Mouse (Mus musculus) frontal cortex, adult 2 months (tissue): ENCODE data around the gene Gabbr1. TPM values are rescaled to one million over a fixed set of nuclear protein-coding genes. Genes with fewer than 3 reads are reported as not detected.

Source experiments
- DNase-seq, 2 experiments: peaks; one replicate each; pipeline ENCODE4 v3.0.0; 2022; ENCODE audit warnings: low spot score in 1 of 2; ENCODE audit errors: extremely low spot score in 1 of 2
- polyA plus RNA-seq: library from polyadenylated mRNA; depleted of rRNA; stranded (reverse); fragments of >200 nt; gene quantifications from 2 replicates; pipeline ENCODE4 v1.2.3, GENCODE M21; 2012; rRNA removed

Gabbr1 gene
- 430 and 435 TPM in 2 replicates for polyA plus RNA-seq

DNA sequence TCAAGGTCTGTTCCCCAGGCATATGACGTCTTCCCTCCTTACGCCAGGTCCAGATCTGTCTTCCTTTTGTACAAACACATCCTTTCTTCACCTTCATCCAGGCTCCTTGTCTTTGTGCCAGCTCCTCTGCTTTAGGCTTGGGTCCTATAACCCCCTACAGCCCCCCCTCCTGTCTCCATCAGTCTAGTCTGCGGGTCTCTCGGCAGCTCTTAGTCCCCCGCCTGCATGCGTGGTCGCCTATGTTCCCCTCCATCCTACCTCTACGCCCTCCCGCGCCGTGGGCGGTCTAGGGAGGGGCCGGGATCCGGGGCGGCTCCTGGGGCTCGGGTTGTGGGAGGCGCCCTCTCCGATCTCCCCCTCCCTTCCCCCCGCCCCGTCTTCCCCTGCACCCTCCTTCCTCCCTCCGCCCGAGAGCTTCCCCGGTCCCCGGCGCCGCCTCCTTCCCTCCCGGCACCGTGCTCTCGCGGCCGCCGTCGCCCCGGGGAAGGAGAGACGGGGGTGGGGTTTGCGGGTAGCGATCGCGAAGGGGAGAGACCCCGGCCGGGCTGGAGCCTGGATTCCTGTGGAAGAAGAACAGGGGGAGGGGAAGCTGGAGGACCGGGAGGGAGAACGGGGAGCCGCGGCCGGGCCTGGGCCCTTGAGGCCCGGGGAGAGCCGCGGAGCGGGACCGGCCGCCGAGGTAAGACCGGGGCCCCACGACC lies at the start of gene Gabbr1:
Gene Gabbr1, plus strand, starts transcription at position 356 of the 701 bp plus-strand sequence.
- DNase-seq: peak in 1 of 2 experiments; percentile 83

DNA sequence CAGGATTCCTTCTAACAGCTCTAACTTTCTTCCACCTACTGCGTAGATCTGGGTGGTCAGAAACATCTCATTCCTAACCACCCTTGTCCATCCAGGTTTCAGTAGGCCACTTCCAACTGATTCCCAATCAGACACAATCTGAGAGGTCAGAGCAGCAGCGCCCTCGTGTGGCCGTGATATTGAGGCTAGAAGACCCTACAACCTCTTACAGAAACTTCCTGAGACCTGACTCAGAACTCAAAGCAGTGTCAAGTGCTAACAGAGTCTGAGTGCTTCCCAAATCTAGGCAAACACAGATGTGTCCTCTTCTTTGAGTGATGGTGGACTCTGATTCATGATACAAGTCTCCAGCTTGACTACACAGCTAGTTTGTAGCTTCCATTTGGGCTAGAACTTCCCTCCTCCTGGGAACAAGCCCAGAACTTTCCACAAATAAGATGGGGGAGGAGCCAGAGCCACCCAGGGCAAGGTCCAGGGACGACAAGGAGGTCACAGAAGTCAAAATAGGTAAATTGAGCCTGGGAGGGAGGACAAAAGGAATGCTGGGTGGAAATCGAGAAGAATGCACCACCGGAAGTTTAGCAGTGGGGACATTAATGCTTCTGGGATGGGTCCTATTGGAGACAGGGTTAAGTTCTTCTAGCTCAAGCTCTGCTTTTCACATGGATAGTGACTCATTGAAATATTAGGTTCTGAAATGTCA lies 48.6 kb upstream of the Gabbr1 start:
- DNase-seq: peak in 1 of 2 experiments; percentile 91

DNA sequence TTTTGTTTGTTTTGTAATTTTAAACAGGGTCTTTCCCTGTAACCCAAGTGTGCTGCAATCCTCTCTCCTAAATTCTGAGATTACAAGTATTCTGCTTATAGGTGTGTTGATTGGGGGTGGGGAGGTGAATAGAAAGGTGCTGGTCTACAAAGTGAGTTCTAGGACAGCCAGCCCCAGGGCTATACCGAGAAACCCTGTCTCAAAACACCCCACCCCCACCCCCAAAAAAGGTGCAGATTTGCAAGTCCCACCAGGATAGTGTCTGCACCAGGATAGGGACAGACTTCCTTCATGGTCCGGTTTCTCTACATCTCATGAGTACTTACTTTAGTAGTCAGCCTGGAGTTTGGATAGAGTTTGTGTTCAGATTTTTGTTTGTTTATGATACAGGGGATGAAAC lies 47.3 kb upstream of the Gabbr1 start:
- no peak for DNase-seq

DNA sequence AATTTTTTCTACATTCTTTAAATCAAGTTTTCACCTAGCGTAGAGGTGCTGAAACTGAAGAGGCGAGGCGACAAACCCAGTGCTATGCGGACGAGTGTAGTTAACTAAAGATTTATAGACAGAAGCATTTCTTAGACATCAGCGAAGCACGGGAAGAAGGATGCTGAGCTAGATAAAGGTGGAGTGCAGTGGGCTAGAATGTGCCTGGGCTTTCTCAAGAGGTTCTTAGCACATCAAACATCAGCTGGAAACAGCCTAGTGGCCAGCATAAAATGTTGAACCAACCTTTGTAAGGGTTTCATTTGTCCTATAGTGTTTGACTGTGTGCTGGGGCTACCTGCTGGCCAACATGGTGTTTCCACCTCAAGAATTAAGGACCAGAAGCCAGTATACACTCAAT lies 44.9 kb upstream of the Gabbr1 start, which contains the start of gene Zfp57:
Gene Zfp57, plus strand, starts transcription at position 301 of the 400 bp plus-strand sequence.
- no peak for DNase-seq

DNA sequence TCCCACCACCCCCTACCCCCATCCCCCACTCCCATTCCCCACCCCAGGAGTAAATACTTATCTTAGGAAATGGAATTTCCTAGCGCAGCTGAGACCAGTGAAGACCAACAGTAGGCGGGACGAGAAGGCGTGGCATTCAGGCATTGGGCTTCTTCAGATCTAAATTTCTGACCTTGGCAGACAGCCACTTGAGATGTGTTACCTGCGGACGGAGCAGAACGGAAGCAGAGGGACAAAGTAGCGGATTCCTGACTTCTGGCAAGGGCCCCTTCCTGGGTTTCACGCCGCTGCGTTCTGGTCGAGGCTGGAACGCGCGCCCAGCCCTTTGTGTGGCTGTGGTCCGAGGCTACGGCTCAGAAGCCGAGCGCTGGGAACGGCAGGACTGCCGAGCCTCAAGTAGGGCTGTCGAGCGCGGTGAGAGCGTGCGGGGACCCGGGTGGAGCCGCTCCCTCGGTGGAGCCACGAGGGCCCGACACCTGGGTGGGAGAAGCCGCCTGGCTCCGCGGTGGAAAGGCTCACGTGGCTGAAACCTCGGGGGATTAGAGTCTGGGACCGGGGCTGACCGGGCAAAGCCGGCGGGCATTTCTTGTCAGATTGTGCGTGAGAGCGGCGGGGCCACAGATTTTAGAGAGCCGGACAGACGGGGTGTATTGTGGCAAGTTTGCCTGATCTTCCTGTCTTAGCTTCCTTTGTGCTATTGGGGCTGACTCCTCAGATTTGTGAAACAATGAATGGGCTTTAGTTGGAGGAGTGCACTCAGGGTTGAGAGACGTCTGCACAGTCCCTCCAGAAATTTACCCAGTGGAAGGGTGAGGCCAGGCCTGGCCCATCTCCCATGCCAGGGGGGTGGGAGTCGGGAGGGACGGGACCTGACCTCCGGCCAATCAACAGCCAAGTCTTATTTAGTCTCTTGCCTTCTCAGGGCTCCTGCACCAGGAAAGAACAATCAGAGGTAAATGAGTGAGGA lies 43.1 kb upstream of the Gabbr1 start:
- peak in 1 of 2 experiments; percentile 35 for DNase-seq

DNA sequence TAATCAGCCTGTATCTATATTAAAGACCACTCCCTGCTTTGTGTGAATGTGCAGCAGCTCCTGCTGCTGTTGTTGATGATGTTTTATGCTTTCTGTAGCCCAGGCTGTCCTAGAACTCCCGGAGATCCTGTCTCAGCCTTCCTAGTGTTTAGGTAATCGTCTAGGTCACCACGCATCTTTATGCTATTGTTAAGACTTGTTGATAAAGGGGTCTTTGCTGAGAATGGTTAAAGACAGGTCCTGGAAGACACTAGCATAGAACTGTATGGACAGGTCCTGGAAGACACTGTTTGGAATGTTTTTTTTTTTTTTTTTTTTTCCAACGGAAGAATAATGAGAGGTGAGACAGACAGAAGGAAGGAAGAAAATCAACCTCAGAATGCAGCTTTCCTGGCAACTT lies 42.4 kb upstream of the Gabbr1 start:
- DNase-seq: no peak

DNA sequence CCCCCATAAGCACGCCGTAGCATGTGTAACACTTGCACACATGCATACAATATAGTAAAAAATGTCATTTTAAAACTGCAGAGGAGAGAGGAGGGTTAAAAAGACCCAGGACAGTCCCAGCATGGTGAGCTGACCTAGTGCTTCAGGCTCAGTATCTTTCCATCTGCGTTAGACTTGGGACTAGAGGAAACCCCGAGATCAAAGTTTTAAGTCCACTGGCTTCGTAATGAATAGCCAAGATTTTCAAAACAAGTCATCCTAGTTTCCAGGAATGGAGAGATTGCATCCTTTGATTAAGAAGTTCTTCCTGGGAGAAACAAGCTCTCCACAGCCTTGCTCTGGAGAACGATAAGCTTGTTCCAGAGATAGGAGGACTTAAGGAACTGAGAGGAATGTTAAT lies 37.6 kb upstream of the Gabbr1 start:
- no peak for DNase-seq

DNA sequence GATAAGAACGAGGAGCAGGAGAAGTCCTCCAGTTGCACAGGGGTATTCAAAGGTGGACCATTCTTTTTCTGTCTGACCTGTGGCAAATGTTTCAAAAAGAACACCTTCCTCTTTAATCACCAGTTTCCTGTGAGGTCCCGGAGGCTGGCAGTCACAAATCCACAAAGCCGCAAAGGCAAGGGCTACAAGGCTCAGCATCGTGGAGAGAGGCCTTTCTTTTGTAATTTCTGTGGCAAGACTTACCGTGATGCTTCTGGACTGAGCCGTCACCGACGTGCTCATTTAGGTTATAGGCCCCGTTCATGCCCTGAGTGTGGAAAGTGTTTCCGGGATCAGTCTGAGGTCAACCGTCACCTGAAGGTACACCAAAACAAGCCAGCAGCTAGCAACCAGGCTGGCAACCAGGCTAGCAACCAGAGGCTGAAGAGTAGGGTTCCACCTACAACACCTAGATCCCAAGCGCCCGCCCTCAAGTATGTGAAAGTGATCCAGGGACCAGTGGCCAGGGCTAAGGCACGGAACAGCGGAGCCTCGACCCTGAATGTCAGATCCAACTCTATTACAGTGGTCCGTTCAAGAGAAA lies 36.2 kb upstream of the Gabbr1 start:
- DNase-seq: no peak

DNA sequence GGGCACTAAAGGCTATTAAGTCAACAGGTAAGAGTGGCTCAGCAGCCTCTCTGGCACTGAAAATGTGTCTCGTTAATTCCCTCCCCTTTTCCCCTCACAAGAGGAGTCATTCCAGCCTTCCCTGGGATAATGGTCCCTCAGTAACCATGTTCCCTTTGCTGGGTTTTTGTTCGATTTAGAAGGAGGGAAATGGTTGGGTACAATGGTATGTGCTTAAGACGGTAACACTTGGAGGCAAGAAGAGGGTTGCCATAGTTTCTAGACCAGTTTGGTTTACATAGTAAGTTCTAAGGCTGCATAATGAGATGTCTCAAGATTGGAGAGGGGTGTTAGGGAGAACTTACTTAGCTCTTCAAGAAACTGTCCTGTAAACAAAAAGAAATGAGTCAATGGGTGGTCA lies 34.0 kb upstream of the Gabbr1 start:
- no peak for DNase-seq

DNA sequence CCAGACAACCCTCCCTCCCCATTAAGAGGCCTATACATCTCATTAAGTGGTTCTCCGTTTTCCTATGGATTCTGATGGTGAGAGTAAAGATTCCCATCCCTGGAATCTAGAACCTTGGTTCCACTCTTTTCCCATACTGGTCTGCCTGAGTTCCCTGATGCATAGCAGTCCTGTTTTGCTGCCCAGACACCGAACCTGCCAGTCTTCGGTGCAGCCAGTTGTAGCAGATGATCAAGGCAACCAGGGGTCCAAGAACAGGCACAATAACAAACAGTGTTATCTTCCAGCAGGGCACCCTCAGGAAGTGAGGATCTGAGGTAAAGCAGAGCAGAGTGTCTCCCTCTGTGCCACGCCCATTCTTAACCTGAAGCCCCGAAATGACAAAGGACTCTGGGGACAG lies 33.6 kb upstream of the Gabbr1 start:
- DNase-seq: no peak

DNA sequence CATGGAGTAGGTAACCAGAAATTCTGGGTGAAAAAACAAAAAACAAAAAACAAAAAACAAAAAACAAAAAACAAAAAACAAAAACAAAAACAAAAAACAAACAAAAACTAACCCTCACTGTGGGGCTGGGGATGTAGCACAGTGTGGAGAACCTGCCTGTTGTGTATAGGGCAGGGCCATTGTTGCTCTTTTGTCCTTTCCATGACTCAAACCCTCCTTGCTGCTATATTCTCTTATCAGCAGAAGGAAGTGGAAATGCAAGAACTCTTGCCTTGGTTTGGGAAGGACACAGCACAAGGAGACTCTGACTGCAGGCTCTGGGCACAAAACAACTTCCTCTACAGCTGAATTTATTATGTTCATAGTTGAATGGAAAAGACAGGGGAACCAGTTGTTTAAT lies 29.4 kb upstream of the Gabbr1 start:
- DNase-seq: no peak

DNA sequence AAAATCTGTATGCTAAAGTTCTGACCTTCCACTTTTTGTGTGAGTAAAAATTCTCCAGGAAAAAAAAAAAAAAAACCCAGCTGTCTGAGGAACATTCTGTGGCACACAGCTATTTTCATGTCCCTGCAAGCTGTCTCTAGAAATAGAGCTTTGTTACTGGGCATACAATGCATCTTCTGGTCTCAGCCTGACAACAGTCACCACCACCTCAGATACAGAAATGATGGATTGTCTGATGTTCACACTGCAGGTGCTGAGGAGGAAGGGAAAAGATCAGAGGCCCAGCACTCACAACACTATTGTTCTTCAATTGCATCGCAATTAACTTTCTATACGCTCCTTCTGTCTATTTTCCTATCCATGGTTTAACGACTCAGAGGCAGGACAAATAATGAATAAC lies 27.4 kb upstream of the Gabbr1 start:
- peak in 1 of 2 experiments; percentile 42 for DNase-seq

DNA sequence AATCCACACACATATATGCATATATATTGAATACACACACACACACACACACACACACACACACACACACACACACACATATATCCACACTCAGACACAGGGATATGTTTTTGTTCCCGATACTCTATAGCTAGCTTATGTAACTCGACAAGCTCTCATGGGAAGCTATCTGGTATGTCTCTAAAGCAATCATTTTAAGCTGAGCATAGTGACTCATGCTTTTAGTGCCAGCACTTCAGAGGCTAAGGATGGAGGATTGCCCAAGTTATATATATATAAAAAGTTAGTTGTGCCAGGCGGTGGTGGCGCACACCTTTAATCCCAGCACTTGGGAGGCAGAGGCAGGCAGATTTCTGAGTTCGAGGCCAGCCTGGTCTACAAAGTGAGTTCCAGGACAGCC lies 26.5 kb upstream of the Gabbr1 start:
- DNase-seq: peak; percentile 29 to 51

DNA sequence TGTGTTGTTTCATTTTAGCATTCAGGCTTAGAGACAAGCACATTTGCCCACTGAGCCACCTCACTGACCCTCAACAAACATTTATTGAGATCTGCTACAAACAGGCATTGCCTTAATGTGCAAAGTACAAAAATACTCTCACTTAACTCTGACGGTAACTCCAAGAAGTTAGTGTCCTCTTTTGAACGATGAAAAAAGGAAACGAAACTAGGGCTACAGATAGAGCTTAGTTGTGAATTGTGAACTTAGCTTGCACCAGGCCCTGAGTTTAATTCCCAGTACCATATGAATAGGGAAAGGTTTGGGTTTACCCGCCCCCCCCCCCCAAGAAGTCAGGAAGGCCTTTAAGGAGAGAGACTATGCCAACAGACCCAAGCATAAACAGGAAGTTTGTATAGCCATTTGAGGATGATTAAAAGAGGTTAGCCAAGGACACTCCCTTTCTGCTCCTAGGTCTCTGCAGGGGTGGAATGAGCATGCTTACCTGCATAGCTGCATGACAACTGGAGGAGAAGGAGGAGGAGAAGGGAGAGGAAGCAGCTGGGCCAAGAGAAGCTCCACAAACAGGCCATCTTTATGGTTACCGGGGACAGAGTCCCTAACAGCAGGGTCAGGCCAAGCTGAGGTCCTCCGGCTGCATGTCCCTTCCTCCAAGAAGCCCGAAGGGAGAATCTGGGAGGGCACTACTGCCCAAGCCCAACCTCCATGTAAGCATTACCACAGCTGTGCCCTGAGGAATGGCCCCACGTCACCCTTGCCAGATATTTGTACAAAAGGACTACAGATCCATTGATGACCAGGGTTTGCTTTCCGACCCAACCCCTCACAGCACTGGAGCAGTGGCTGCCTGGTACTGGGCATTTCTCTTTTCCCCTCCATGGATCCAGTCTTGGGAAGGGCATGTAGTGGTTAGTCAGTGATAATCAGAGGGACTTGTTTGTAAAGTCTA lies 22.9 kb upstream of the Gabbr1 start, which contains the start of gene Mog:
Gene Mog, minus strand, starts transcription at position 771 of the 949 bp plus-strand sequence.
- no peak for DNase-seq

DNA sequence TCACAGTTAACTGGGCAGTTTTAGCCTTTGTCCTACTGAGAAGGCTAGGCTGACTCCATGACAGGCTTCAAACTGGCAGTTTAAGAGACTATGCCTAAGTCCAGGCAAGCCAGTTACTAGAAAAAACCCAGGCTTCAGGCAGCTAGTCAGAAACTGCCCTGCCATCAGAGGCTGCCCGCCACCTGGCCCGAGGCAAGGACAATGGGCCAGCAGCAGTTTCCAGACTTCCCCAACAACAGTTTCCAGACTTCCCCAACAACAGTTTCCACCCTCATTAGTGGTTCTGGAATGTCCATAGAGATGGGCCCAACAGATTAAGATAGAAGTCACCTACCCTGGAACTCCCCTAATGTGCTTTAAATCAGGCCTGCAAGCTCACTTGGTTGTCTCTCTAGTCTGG lies 19.3 kb upstream of the Gabbr1 start:
- DNase-seq: no peak

DNA sequence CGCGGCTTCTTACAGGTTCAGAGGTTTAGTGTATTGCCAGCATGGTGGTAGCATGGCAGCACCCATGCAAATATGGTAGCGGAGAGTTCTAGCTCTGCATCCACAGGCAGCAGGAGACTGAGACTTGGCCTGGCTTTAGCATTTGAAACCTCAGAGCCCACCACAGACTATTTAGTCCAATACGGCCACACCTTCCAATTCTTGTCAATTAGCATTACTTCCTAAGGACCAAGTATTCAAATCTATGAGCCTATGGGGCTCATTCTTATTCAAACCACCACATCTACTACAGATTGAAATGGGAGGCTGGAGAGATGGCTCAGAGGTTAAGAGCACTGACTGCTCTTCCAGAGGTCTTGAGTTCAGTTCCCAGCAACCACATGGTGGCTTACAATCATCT lies 18.3 kb upstream of the Gabbr1 start:
- no peak for DNase-seq

DNA sequence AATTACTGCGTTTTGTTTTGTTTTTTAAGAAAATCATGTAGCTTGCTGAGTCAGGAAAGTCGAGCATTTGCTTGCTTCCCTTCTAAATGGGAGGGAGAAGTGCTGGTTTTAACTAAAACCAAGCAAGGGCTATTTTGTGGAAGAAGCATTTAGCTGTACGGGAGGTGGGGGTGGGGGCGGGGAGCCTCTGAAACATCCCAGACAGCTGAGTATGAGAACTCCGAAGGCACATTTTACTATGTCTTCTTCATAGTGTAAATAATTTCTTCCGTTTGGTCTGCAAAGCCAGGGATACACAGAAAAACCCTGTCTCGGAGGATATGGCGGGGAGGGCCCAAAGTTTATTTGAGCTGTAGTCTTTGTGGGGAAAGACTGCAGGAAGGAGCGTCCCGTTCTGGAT lies 17.6 kb upstream of the Gabbr1 start:
- no peak for DNase-seq

DNA sequence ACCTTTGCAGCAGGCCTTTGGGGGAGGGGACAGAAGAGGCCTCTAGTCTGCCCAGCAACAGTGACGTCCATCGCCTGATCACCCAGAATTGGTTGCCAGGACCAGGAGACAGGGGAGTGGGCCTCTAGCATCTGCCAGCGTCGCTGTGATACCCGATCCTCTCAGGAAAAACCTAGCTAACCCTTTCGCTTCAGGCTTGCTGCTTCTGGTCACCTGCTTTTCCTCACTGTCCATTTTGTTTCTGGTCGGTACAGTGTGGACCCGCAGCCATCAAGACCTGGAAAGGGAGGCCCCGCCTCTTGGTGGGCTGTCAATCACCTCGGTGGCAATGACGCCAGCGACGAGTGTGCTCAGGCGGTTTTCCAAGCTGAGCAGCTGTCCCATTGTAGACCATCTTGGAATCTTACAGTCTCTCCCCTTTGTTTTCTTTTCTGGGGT lies 17.1 kb upstream of the Gabbr1 start:
- DNase-seq: peak; percentile 92 to 97

DNA sequence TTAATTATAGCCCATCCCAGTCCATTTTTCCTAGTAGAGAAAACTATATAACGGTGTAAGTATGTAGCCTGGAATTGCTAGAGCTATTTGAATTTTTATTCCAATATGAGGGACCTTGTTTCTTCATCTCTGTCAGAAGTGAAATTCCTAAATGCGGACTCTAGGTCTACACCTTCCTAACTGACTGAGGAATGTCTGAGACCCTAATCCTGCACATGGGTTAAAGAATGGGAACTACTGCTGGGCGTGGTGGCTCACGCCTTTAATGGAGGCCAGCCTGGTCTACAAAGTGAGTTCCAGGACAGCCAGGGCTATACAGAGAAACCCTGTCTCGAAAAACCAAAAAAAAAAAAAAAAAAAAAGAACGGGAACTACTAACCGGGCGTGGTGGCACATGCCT lies 16.6 kb upstream of the Gabbr1 start:
- no peak for DNase-seq
